Mouse (Mus musculus) thymus, postnatal 14 days (tissue): ENCODE measurements around the gene Trmt2a.

ENCODE experiments used
- DNase-seq: peaks from one replicate; pipeline ENCODE4 v3.0.0; 2021

Trmt2a gene

GRCm38 (mm10) chr16:18248433-18249363 is at the start of gene Trmt2a, which contains the start of gene Ranbp1:
Gene Trmt2a, plus strand, starts transcription at chr16:18248679.
Gene Ranbp1, minus strand, starts transcription at chr16:18248732.
- peak; percentile 98 for DNase-seq

GRCm38 (mm10) chr16:18200062-18200461 is 48.4 kb upstream of the Trmt2a start:
- DNase-seq = no peak

GRCm38 (mm10) chr16:18201620-18202019 is 46.9 kb upstream of the Trmt2a start:
- no peak for DNase-seq

- DNase-seq = no peak
Measured at GRCm38 (mm10) chr16:18202061-18202460, 46.4 kb upstream of the Trmt2a start.

GRCm38 (mm10) chr16:18203430-18204091 is 44.9 kb upstream of the Trmt2a start:
- no peak for DNase-seq

- DNase-seq = peak; percentile 67
Measured at GRCm38 (mm10) chr16:18210701-18211416, 37.6 kb upstream of the Trmt2a start.

- peak; percentile 89 for DNase-seq
Measured at GRCm38 (mm10) chr16:18211417-18212171, 36.9 kb upstream of the Trmt2a start.

- DNase-seq = peak; percentile 10
Measured at GRCm38 (mm10) chr16:18213689-18214088, 34.8 kb upstream of the Trmt2a start.

GRCm38 (mm10) chr16:18214858-18215257 is 33.6 kb upstream of the Trmt2a start:
- DNase-seq = no peak

GRCm38 (mm10) chr16:18217579-18217978 is 30.9 kb upstream of the Trmt2a start, which contains the start of gene Ccdc188:
Gene Ccdc188, plus strand, starts transcription at chr16:18217879.
- no peak for DNase-seq

GRCm38 (mm10) chr16:18218580-18218996 is 29.9 kb upstream of the Trmt2a start:
- peak; percentile 24 for DNase-seq

- peak; percentile 77 for DNase-seq
Measured at GRCm38 (mm10) chr16:18220001-18220400, 28.5 kb upstream of the Trmt2a start.

GRCm38 (mm10) chr16:18220856-18221542 is 27.5 kb upstream of the Trmt2a start:
- DNase-seq = peak; percentile 5

GRCm38 (mm10) chr16:18221543-18221898 is 27.0 kb upstream of the Trmt2a start:
- peak; percentile 53 for DNase-seq

GRCm38 (mm10) chr16:18222188-18222587 is 26.3 kb upstream of the Trmt2a start:
- DNase-seq = no peak

GRCm38 (mm10) chr16:18227187-18227586 is 21.3 kb upstream of the Trmt2a start:
- DNase-seq = peak; percentile 16

GRCm38 (mm10) chr16:18227897-18228422 is 20.5 kb upstream of the Trmt2a start:
- no peak for DNase-seq

- DNase-seq = no peak
Measured at GRCm38 (mm10) chr16:18228856-18229255, 19.6 kb upstream of the Trmt2a start.

GRCm38 (mm10) chr16:18229622-18230021 is 18.9 kb upstream of the Trmt2a start:
- DNase-seq = no peak

- no peak for DNase-seq
Measured at GRCm38 (mm10) chr16:18230617-18231016, 17.9 kb upstream of the Trmt2a start.

- DNase-seq = peak; percentile 62
Measured at GRCm38 (mm10) chr16:18231047-18231446, 17.4 kb upstream of the Trmt2a start.
